Mouse (Mus musculus): ENCODE results near the gene Atp13a1. TPM values are rescaled to one million over a fixed set of nuclear protein-coding genes. Genes with fewer than 3 reads are reported as not detected.

The Atp13a1 gene
- polyA plus RNA-seq, 1 experiment from 2014 or later = 48.7 TPM

Other genes starting within 250 kb of the Atp13a1 start
- 22.0 and 24.2 TPM in 2 replicates for gene Zfp868, start 165.6 kb upstream of the Atp13a1 start, polyA plus RNA-seq (2015; fragmentation: Nextera tagmentation; extraction: Ambion mirVana)
- gene Zfp964, start 136.7 kb upstream of the Atp13a1 start, polyA plus RNA-seq (2015; fragmentation: Nextera tagmentation; extraction: Ambion mirVana) = 1.8 TPM in 2 replicates
- 30.3 and 30.9 TPM in 2 replicates for gene Zfp869, start 80.4 kb upstream of the Atp13a1 start, polyA plus RNA-seq (2015; fragmentation: Nextera tagmentation; extraction: Ambion mirVana)
- gene Zfp963, start 41.2 kb upstream of the Atp13a1 start, polyA plus RNA-seq (2015; fragmentation: Nextera tagmentation; extraction: Ambion mirVana) = 7.0 and 7.2 TPM in 2 replicates
- 0.66 TPM in 1 of 2 replicates, not detected in the other for gene Gm20422, start 16.3 kb upstream of the Atp13a1 start, polyA plus RNA-seq (2015; fragmentation: Nextera tagmentation; extraction: Ambion mirVana)
- gene Zfp866, start within 50 bp of the Atp13a1 start, polyA plus RNA-seq (2015; fragmentation: Nextera tagmentation; extraction: Ambion mirVana) = 27.3 and 28.9 TPM in 2 replicates
- 10.4 and 10.8 TPM in 2 replicates for gene Gmip, start 17.5 kb downstream of the Atp13a1 start, polyA plus RNA-seq (2015; fragmentation: Nextera tagmentation; extraction: Ambion mirVana)
- 0.36 and 0.45 TPM in 2 replicates for gene Lpar2, start 31.3 kb downstream of the Atp13a1 start, polyA plus RNA-seq (2015; fragmentation: Nextera tagmentation; extraction: Ambion mirVana)
- 4.3 and 4.7 TPM in 2 replicates for gene Pbx4, start 41.3 kb downstream of the Atp13a1 start, polyA plus RNA-seq (2015; fragmentation: Nextera tagmentation; extraction: Ambion mirVana)
- gene Cilp2, start 96.5 kb downstream of the Atp13a1 start, polyA plus RNA-seq (2015; fragmentation: Nextera tagmentation; extraction: Ambion mirVana) = 2.9 and 3.7 TPM in 2 replicates
- 3.2 and 4.2 TPM in 2 replicates for gene Tssk6, start 111.0 kb downstream of the Atp13a1 start, polyA plus RNA-seq (2015; fragmentation: Nextera tagmentation; extraction: Ambion mirVana)
- gene Ndufa13, start 111.4 kb downstream of the Atp13a1 start, polyA plus RNA-seq (2015; fragmentation: Nextera tagmentation; extraction: Ambion mirVana) = 168 and 176 TPM in 2 replicates
- 3.7 and 6.4 TPM in 2 replicates for gene Yjefn3, start 111.5 kb downstream of the Atp13a1 start, polyA plus RNA-seq (2015; fragmentation: Nextera tagmentation; extraction: Ambion mirVana)
- gene Gatad2a, start 205.2 kb downstream of the Atp13a1 start, polyA plus RNA-seq (2015; fragmentation: Nextera tagmentation; extraction: Ambion mirVana) = 36.3 and 39.7 TPM in 2 replicates

Data from limb, embryonic 15.5 days (tissue).